Comparison of ENCODE assay signal across 8 mouse cellular contexts in the genomic region with DNA sequence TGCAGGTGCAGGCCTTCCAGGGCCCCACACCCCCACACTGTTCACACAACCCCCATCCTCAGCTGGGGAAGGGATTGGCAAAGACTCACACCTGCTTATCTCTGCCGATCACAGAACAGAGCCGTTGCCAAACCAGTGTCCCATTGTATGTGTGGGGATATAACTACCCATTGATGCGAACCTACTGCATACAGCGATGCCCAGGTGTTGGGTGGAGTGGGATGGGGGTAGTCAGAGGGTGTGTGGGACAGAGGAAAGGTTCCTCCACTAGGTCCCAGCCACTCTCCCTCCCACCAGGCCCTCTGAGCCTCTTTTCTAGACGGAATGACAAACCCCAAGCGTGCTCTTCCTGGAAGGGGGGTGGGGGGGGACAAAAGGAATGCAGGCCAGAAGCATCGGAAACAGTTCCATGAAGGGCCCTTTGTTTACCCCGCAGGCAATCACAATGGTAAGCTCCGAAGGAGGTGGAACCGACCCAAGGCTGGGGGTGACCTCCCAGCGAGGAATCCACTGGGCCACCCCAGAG. TPM values are rescaled to one million over a fixed set of nuclear protein-coding genes. Genes with fewer than 3 reads are reported as not detected.
DNase-seq lines count a peak whose midpoint lies in the region; ATAC-seq lines count a peak whose summit lies in the region.

Gene Cpsf4l (minus strand): TSS at position 287 of the 526 bp plus-strand sequence.

- H3K36me3 ChIP-seq in liver, embryonic 11.5 days (ENCODE audit: control insufficient read depth, insufficient read depth, low read length) = no peaks in the 10 kb centered on the region; the same call in 1 of the 2 replicates
- H3K36me3 ChIP-seq in limb, embryonic 11.5 days (ENCODE audit: control insufficient read depth, insufficient read depth, low read length) = no peaks in the 10 kb centered on the region

- H3K27ac ChIP-seq in liver, embryonic 11.5 days (ENCODE audit: low read depth, low read length) = no peak within 1 kb of the TSS
- H3K27ac ChIP-seq in limb, embryonic 11.5 days (replicated peaks; ENCODE audit: low read depth, low read length) = peak within 1 kb of the TSS; percentile 77

- no peak for ATAC-seq in liver, embryonic 11.5 days (replicated peaks; ENCODE audit: low FRiP score)
- no peak for ATAC-seq in limb, embryonic 11.5 days (ENCODE audit: insufficient number of reproducible peaks, low FRiP score, low TSS enrichment, low read depth)

- H3K27me3 ChIP-seq in liver, embryonic 11.5 days (replicated peaks; ENCODE audit: control insufficient read depth, insufficient read depth, low read length) = peaks cover 20% of the 10 kb centered on the region
- no peaks in the 10 kb centered on the region for H3K27me3 ChIP-seq in limb, embryonic 11.5 days (ENCODE audit: control insufficient read depth, insufficient read depth, low read length)

- WGBS in liver, embryonic 11.5 days = 20% methylated on average over 11 of the region's 11 CpGs
- WGBS in limb, embryonic 11.5 days = 8% methylated on average over 11 of the region's 11 CpGs

- H3K4me3 ChIP-seq in liver, embryonic 11.5 days (ENCODE audit: low read depth, low read length) = no peak within 1 kb of the TSS
- no peak within 1 kb of the TSS for H3K4me3 ChIP-seq in limb, embryonic 11.5 days (ENCODE audit: low read depth, low read length)

- no peak within 1 kb of the TSS for H3K4me2 ChIP-seq in liver, embryonic 11.5 days
- H3K4me2 ChIP-seq in limb, embryonic 11.5 days (ENCODE audit: low read depth, severe bottlenecking) = peak within 1 kb of the TSS; percentile 22; the same call in 1 of the 2 replicates

- no peak for DNase-seq in liver, embryonic 11.5 days (ENCODE audit: low spot score)
- no peak for DNase-seq in liver
- DNase-seq in fat pad, adult 2 months (ENCODE audit: extremely low read depth, low read depth, low spot score) = peak; percentile 78
- DNase-seq in limb, embryonic 11.5 days (ENCODE audit: low spot score) = peak; percentile 60
- DNase-seq in thymus, adult 18-20 months = peak; percentile 64 to 78
- DNase-seq in T-cell, adult 2 months (ENCODE audit: low spot score) = no peak
- DNase-seq in layer of hippocampus, postnatal 25 days (ENCODE audit: extremely low spot score in 1 of 2, low spot score in 1 of 2) = no peak
- DNase-seq in spleen, adult 12 weeks (ENCODE audit: low spot score) = no peak

- H3K4me1 ChIP-seq in liver, embryonic 11.5 days (replicated peaks; ENCODE audit: control insufficient read depth, insufficient read depth, low read length) = peaks cover 8% of the 10 kb centered on the region
- peaks cover 19% of the 10 kb centered on the region for H3K4me1 ChIP-seq in limb, embryonic 11.5 days (ENCODE audit: control insufficient read depth, insufficient read depth, low read length)

- H3K9me3 ChIP-seq in liver, embryonic 11.5 days (ENCODE audit: control insufficient read depth, low read length) = no peaks in the 10 kb centered on the region
- H3K9me3 ChIP-seq in limb, embryonic 11.5 days (ENCODE audit: control insufficient read depth, low read length) = no peaks in the 10 kb centered on the region

- 0 out of 2 replicates have a peak within 1 kb of the TSS, but pooled peaks have one; percentile 25 for H3K9ac ChIP-seq in liver, embryonic 11.5 days (ENCODE audit: low read depth, low read length)
- H3K9ac ChIP-seq in limb, embryonic 11.5 days (ENCODE audit: low read length) = peak within 1 kb of the TSS; percentile 57

RNA-seq across cellular contexts. Expression of gene Cpsf4l, which starts in this region (rescaled TPM):
- polyA plus RNA-seq in liver, embryonic 11.5 days (2014; fragmentation: Nextera tagmentation; extraction: Ambion mirVana) = 0.18 and 0.29 TPM in 2 replicates
- 0.51 and 0.54 TPM in 2 replicates for polyA plus RNA-seq in limb, embryonic 11.5 days (2014; fragmentation: Nextera tagmentation; extraction: Ambion mirVana)
- under 1 TPM in 1 of 2 experiments, not detected in 1; 0.22 TPM for total RNA-seq in layer of hippocampus, postnatal 25 days (2021)

Comparison
In these comparisons a context has a peak if more than half of its experiments do, and no peak if none do; other contexts are left out.
1. Peak in DNase-seq, H3K27ac ChIP-seq, H3K9ac ChIP-seq and H3K4me2 ChIP-seq in limb, embryonic 11.5 days; RNA of the gene not detected or under 1 TPM.
2. DNase-seq: peak in fat pad, adult 2 months (single experiment) and thymus, adult 18-20 months (2 of 2); none in liver, embryonic 11.5 days (single experiment), liver (single experiment), T-cell, adult 2 months (single experiment), layer of hippocampus, postnatal 25 days (0 of 2) and spleen, adult 12 weeks (single experiment).